Mouse (Mus musculus) G1E (cell line): Measurements from ENCODE around the gene Tnfsf4.

Experiments used
- CTCF ChIP-seq: IDR thresholded peaks from 2 replicates; pipeline ENCODE4 v1.5.1; 2012; ENCODE audit warnings: low read depth, low read length, inconsistent platforms, mixed read lengths
- GATA1 ChIP-seq: IDR thresholded peaks from 2 replicates; pipeline ENCODE4 v1.6.1; 2012; ENCODE audit warnings: borderline replicate concordance, low read length, inconsistent platforms, mixed read lengths
- GATA2 ChIP-seq: IDR thresholded peaks from 2 replicates; pipeline ENCODE4 v1.6.1; 2012; ENCODE audit warnings: low read depth, low read length, inconsistent platforms, borderline replicate concordance
- POLR2AphosphoS5 ChIP-seq: IDR thresholded peaks from 2 replicates; pipeline ENCODE4 v1.6.1; 2012; ENCODE audit warnings: low read depth, low read length, inconsistent platforms; ENCODE audit not compliant: insufficient replicate concordance
- TAL1 ChIP-seq: conservative IDR thresholded peaks from 2 replicates; pipeline ENCODE4 v1.6.1; 2012; ENCODE audit warnings: low read depth, low read length, inconsistent platforms, mixed read lengths

- no peak for TF ChIP-seq CTCF
- TF ChIP-seq GATA1, result no peak
- TF ChIP-seq TAL1, result no peak
- TF ChIP-seq POLR2AphosphoS5, result no peak
- TF ChIP-seq GATA2, result no peak
Measured at GRCm38 (mm10) chr1:161392906-161393305, 2.3 kb upstream of the Tnfsf4 start.
